Mouse (Mus musculus) midbrain, embryonic 11.5 days (tissue): ENCODE measurements around the gene Tnn. TPM values are rescaled to one million over a fixed set of nuclear protein-coding genes. Genes with fewer than 3 reads are reported as not detected.
A peak's percentile ranks its signal among the peaks of the same experiment; 100 is the strongest.

ENCODE experiments used
- ATAC-seq: fragments of 200-750 bp; cut with Nextera tagmentation; 2 replicates; pipeline ENCODE4 v1.8.0; 2017; ENCODE audit warnings: moderate TSS enrichment, moderate library complexity; ENCODE audit not compliant: low FRiP score
- DNase-seq: peaks from one replicate; pipeline ENCODE4 v3.0.0; 2015; ENCODE audit warnings: low spot score; ENCODE audit errors: missing footprints
- H3K27ac ChIP-seq: fragments of 300-500 bp; sonication (generic); 2 replicates; pipeline ENCODE4 v1.5.1; 2014; ENCODE audit warnings: low read depth, low read length
- H3K27me3 ChIP-seq: fragments of 300-500 bp; sonication (generic); 2 replicates; pipeline ENCODE4 v1.6.1; 2014; ENCODE audit warnings: mild to moderate bottlenecking, low read length, moderate library complexity, mixed read lengths; ENCODE audit not compliant: control insufficient read depth, insufficient read depth
- H3K36me3 ChIP-seq: fragments of 300-500 bp; sonication (generic); 2 replicates; pipeline ENCODE4 v1.6.1; 2014; ENCODE audit warnings: mild to moderate bottlenecking, low read length, moderate library complexity, mixed read lengths; ENCODE audit not compliant: control insufficient read depth, insufficient read depth
- H3K4me1 ChIP-seq: fragments of 300-500 bp; sonication (generic); 2 replicates; pipeline ENCODE4 v1.6.1; 2014; ENCODE audit warnings: low read length; ENCODE audit not compliant: control insufficient read depth, insufficient read depth
- H3K4me2 ChIP-seq: fragments of 300-500 bp; sonication (generic); 2 replicates; pipeline ENCODE4 v1.6.1; 2014; ENCODE audit warnings: mild to moderate bottlenecking, moderate library complexity
- H3K4me3 ChIP-seq: fragments of 300-500 bp; sonication (generic); 2 replicates; pipeline ENCODE4 v1.5.1; 2014; ENCODE audit warnings: low read depth, low read length
- H3K9ac ChIP-seq: fragments of 300-500 bp; sonication (generic); 2 replicates; pipeline ENCODE4 v1.6.1; 2014; ENCODE audit warnings: low read length
- H3K9me3 ChIP-seq: fragments of 300-500 bp; sonication (generic); 2 replicates; pipeline ENCODE4 v1.6.1; 2016; ENCODE audit warnings: low read length; ENCODE audit not compliant: control insufficient read depth
- WGBS: fragments of 180-500 bp; shearing (Covaris S2); extraction: QIAGEN DNeasy Blood & Tissue Kit; methylation state at CpG from one replicate; pipeline ENCODE4 v1.1.7; 2014; 5-methylcytosine and 5-hydroxymethylcytosine counted together
- polyA plus RNA-seq: library from polyadenylated mRNA; unstranded; fragments of >200 nt; fragmentation: Nextera tagmentation; extraction: Ambion mirVana; gene quantifications from 2 replicates; pipeline ENCODE4 v1.2.1, GENCODE M21; 2014

Tnn gene
- polyA plus RNA-seq, 1 experiment from 2014 or later, result not detected

GRCm38 (mm10) chr1:160100996-160101395 is 52.4 kb downstream of the Tnn start:
- DNase-seq, result no peak
- Histone ChIP-seq H3K4me1 (no peaks in the 10 kb centered on the region), H3K9ac (no peak overlapping the region), H3K4me2 (no peak overlapping the region), H3K9me3 (no peaks in the 10 kb centered on the region), H3K27ac (no peak overlapping the region), H3K27me3 (no peaks in the 10 kb centered on the region), H3K4me3 (no peak overlapping the region), H3K36me3 (no peaks in the 10 kb centered on the region)
- WGBS, result 86% methylated on average over 5 of the region's 5 CpGs
- ATAC-seq, result no peak

- H3K27ac ChIP-seq, result no peak overlapping the region
These were observed 53.6 kb downstream of the Tnn start for GRCm38 (mm10) chr1:160099659-160100302.

GRCm38 (mm10) chr1:160086651-160087050 is 66.7 kb downstream of the Tnn start:
- Histone ChIP-seq H3K9ac (no peak overlapping the region), H3K9me3 (no peaks in the 10 kb centered on the region), H3K4me3 (no peak overlapping the region), H3K27me3 (no peaks in the 10 kb centered on the region), H3K36me3 (no peaks in the 10 kb centered on the region), H3K4me2 (no peak overlapping the region), H3K27ac (no peak overlapping the region), H3K4me1 (no peaks in the 10 kb centered on the region)
- WGBS, result 81% methylated on average over 2 of the region's 2 CpGs
- DNase-seq (no peak), ATAC-seq (no peak)

More at GRCm38 (mm10) chr1:160099659-160100302, 53.6 kb downstream of the Tnn start:
- Histone ChIP-seq H3K9me3 (no peaks in the 10 kb centered on the region), H3K4me3 (no peak overlapping the region), H3K36me3 (no peaks in the 10 kb centered on the region), H3K27me3 (no peaks in the 10 kb centered on the region), H3K9ac (no peak overlapping the region), H3K4me1 (no peaks in the 10 kb centered on the region), H3K4me2 (no peak overlapping the region)
- ATAC-seq (no peak), DNase-seq (no peak)
- WGBS, result 83% methylated on average over 5 of the region's 5 CpGs

GRCm38 (mm10) chr1:160084239-160084638 is 69.1 kb downstream of the Tnn start:
- Histone ChIP-seq H3K4me2 (no peak overlapping the region), H3K9me3 (no peaks in the 10 kb centered on the region), H3K4me3 (no peak overlapping the region), H3K9ac (no peak overlapping the region), H3K4me1 (no peaks in the 10 kb centered on the region), H3K27ac (no peak overlapping the region), H3K27me3 (no peaks in the 10 kb centered on the region), H3K36me3 (no peaks in the 10 kb centered on the region)
- no peak for DNase-seq
- ATAC-seq, result no peak
- 78% methylated on average over 1 of the region's 1 CpGs for WGBS

- 85% methylated on average over 1 of the region's 1 CpGs for WGBS
- H3K4me1 ChIP-seq, result no peaks in the 10 kb centered on the region
- ATAC-seq, result no peak
- DNase-seq, result no peak
- no peaks in the 10 kb centered on the region for H3K9me3 ChIP-seq
- H3K4me2 ChIP-seq, result no peak overlapping the region
- H3K27me3 ChIP-seq, result no peaks in the 10 kb centered on the region
- no peak overlapping the region for H3K4me3 ChIP-seq
- H3K9ac ChIP-seq, result no peak overlapping the region
- no peak overlapping the region for H3K27ac ChIP-seq
- no peaks in the 10 kb centered on the region for H3K36me3 ChIP-seq
These were observed 70.7 kb downstream of the Tnn start for GRCm38 (mm10) chr1:160082647-160083046.

- no peaks in the 10 kb centered on the region for H3K4me1 ChIP-seq
- no peak overlapping the region for H3K4me3 ChIP-seq
- no peaks in the 10 kb centered on the region for H3K27me3 ChIP-seq
- 21% methylated on average over 2 of the region's 2 CpGs for WGBS
- peak; percentile 54 for ATAC-seq
- H3K9ac ChIP-seq, result no peak overlapping the region
- H3K36me3 ChIP-seq, result no peaks in the 10 kb centered on the region
- H3K27ac ChIP-seq, result no peak overlapping the region
- DNase-seq, result peak; percentile 97
- H3K4me2 ChIP-seq, result no peak overlapping the region
- no peaks in the 10 kb centered on the region for H3K9me3 ChIP-seq
These were observed 72.5 kb downstream of the Tnn start for GRCm38 (mm10) chr1:160080800-160081436.

- H3K27ac ChIP-seq, result no peak overlapping the region
- H3K4me1 ChIP-seq, result no peaks in the 10 kb centered on the region
- no peak overlapping the region for H3K9ac ChIP-seq
- H3K4me2 ChIP-seq, result no peak overlapping the region
- no peaks in the 10 kb centered on the region for H3K36me3 ChIP-seq
- no peaks in the 10 kb centered on the region for H3K27me3 ChIP-seq
- no peaks in the 10 kb centered on the region for H3K9me3 ChIP-seq
- 81% methylated on average over 14 of the region's 14 CpGs for WGBS
- no peak for ATAC-seq
- DNase-seq, result no peak
- H3K4me3 ChIP-seq, result no peak overlapping the region
These were observed 74.3 kb downstream of the Tnn start for GRCm38 (mm10) chr1:160078882-160079661.

- Histone ChIP-seq H3K4me1 (no peaks in the 10 kb centered on the region), H3K36me3 (no peaks in the 10 kb centered on the region), H3K4me2 (no peak overlapping the region), H3K4me3 (no peak overlapping the region), H3K9ac (no peak overlapping the region), H3K9me3 (no peaks in the 10 kb centered on the region), H3K27ac (no peak overlapping the region), H3K27me3 (no peaks in the 10 kb centered on the region)
- ATAC-seq (no peak), DNase-seq (peak; percentile 23)
- WGBS, result 72% methylated on average over 7 of the region's 7 CpGs
These were observed 88.7 kb downstream of the Tnn start for GRCm38 (mm10) chr1:160064547-160065144.
